Comparison of ENCODE assay signal across 22 mouse cellular contexts in genomic region chr10:108336581-108336980, GRCm38 (mm10). TPM values are rescaled to one million over a fixed set of nuclear protein-coding genes. Genes with fewer than 3 reads are reported as not detected.
DNase-seq lines count a peak whose midpoint lies in the region; ATAC-seq lines count a peak whose summit lies in the region.
"Had no signal": no experiment of that assay in that cellular context is flagged by ENCODE, and none has a peak within 500 bp of the region (broad histone marks: within the 10 kb centered on the region; RNA-seq: fewer than 3 reads in every experiment).

No protein-coding gene starts in this region.

- 0 out of 2 replicates have a peak overlapping the region, but pooled peaks have one; percentile 6 for H3K4me2 ChIP-seq in lung, embryonic 16.5 days (ENCODE audit: low read depth, low read length)
- H3K4me2 ChIP-seq in kidney, embryonic 14.5 days (replicated peaks; ENCODE audit: low read depth, low read length) = no peak overlapping the region; the same call in 1 of the 2 replicates
- no peak overlapping the region for H3K4me2 ChIP-seq in hindbrain, embryonic 16.5 days (ENCODE audit: low read length)
- H3K4me2 ChIP-seq: hindbrain, embryonic 15.5 days; liver, embryonic 15.5 days; midbrain, embryonic 12.5 days had no signal

- no peaks in the 10 kb centered on the region for H3K9me3 ChIP-seq in lung, embryonic 16.5 days (ENCODE audit: control insufficient read depth, low read length)
- H3K9me3 ChIP-seq in kidney, embryonic 14.5 days (ENCODE audit: control insufficient read depth, low read length) = no peaks in the 10 kb centered on the region
- no peaks in the 10 kb centered on the region for H3K9me3 ChIP-seq in hindbrain, embryonic 16.5 days (ENCODE audit: control insufficient read depth, low read length)
- H3K9me3 ChIP-seq: hindbrain, embryonic 15.5 days; limb, embryonic 10.5 days; liver, embryonic 15.5 days; midbrain, embryonic 12.5 days had no signal

- H3K4me1 ChIP-seq in lung, embryonic 16.5 days (replicated peaks; ENCODE audit: control insufficient read depth, insufficient read depth, low read length) = peaks cover 11% of the 10 kb centered on the region
- 0 out of 2 replicates have a peak, but pooled peaks cover 11% of the 10 kb centered on the region for H3K4me1 ChIP-seq in kidney, embryonic 14.5 days (ENCODE audit: control insufficient read depth, insufficient read depth, low read length)
- no peaks in the 10 kb centered on the region for H3K4me1 ChIP-seq in hindbrain, embryonic 16.5 days (ENCODE audit: control insufficient read depth, insufficient read depth, low read depth, low read length)

- no peak overlapping the region for H3K9ac ChIP-seq in lung, embryonic 16.5 days (ENCODE audit: low read length)
- H3K9ac ChIP-seq in kidney, embryonic 14.5 days (ENCODE audit: low read depth, low read length) = no peak overlapping the region
- H3K9ac ChIP-seq in hindbrain, embryonic 16.5 days (ENCODE audit: low read depth, low read length) = no peak overlapping the region
- H3K9ac ChIP-seq: forebrain, postnatal 0 days; hindbrain, embryonic 15.5 days; liver, embryonic 15.5 days; midbrain, embryonic 12.5 days had no signal

- H3K27me3 ChIP-seq in lung, embryonic 16.5 days (ENCODE audit: control insufficient read depth, insufficient read depth, low read depth, low read length) = no peaks in the 10 kb centered on the region
- no peaks in the 10 kb centered on the region for H3K27me3 ChIP-seq in kidney, embryonic 14.5 days (ENCODE audit: control insufficient read depth, insufficient read depth, low read length)
- no peaks in the 10 kb centered on the region; the same call in none of the 2 replicates for H3K27me3 ChIP-seq in hindbrain, embryonic 16.5 days (replicated peaks; ENCODE audit: control insufficient read depth, insufficient read depth, low read length)

- no peak overlapping the region for H3K27ac ChIP-seq in lung, embryonic 16.5 days (ENCODE audit: low read length)
- peak overlapping the region; percentile 55; the same call in 1 of the 2 replicates for H3K27ac ChIP-seq in kidney, embryonic 14.5 days (ENCODE audit: low read depth, low read length)
- no peak overlapping the region for H3K27ac ChIP-seq in hindbrain, embryonic 16.5 days (ENCODE audit: low read depth, low read length)
- H3K27ac ChIP-seq: hindbrain, embryonic 15.5 days; left cerebral cortex, adult 2 months; limb, embryonic 10.5 days; liver, embryonic 15.5 days; midbrain, embryonic 12.5 days had no signal

- 68% methylated on average over 9 of the region's 9 CpGs for WGBS in lung, embryonic 16.5 days
- WGBS in kidney, embryonic 14.5 days = 63% methylated on average over 9 of the region's 9 CpGs
- WGBS in hindbrain, embryonic 16.5 days = 80% methylated on average over 9 of the region's 9 CpGs

- 0 out of 2 replicates have a peak, but pooled peaks cover 6% of the 10 kb centered on the region for H3K36me3 ChIP-seq in lung, embryonic 16.5 days (ENCODE audit: control insufficient read depth, insufficient read depth, low read length)
- no peaks in the 10 kb centered on the region for H3K36me3 ChIP-seq in kidney, embryonic 14.5 days (ENCODE audit: control insufficient read depth, insufficient read depth, low read length)
- H3K36me3 ChIP-seq in hindbrain, embryonic 16.5 days (ENCODE audit: control insufficient read depth, insufficient read depth, low read length) = no peaks in the 10 kb centered on the region
- H3K36me3 ChIP-seq: hindbrain, embryonic 15.5 days; limb, embryonic 10.5 days; liver, embryonic 15.5 days; midbrain, embryonic 12.5 days had no signal

- DNase-seq in adrenal gland, adult 2 months = peak; percentile 5
- DNase-seq in adrenal gland, postnatal 10 days = no peak
- DNase-seq in lung, postnatal 25 days (ENCODE audit: low spot score) = no peak
- peak; percentile 27 to 59 for DNase-seq in kidney, postnatal 25 days
- no peak for DNase-seq in testis, postnatal 10 days (ENCODE audit: low spot score)
- DNase-seq: adrenal gland, postnatal 36 days; cerebellum, adult 9-10 months; forebrain, postnatal 0 days; gastrocnemius, postnatal 25 days; layer of hippocampus, adult 9-11 months; liver; lung, postnatal 10 days; retina, postnatal 1 day; thymus, postnatal 25 days had no signal

- H3K4me3 ChIP-seq in lung, embryonic 16.5 days (ENCODE audit: low read length) = no peak overlapping the region
- H3K4me3 ChIP-seq in kidney, embryonic 14.5 days (ENCODE audit: low read length) = no peak overlapping the region
- H3K4me3 ChIP-seq in hindbrain, embryonic 16.5 days (ENCODE audit: low read length) = no peak overlapping the region
- H3K4me3 ChIP-seq: hindbrain, embryonic 15.5 days; left cerebral cortex, adult 2 months; limb, embryonic 10.5 days; liver, embryonic 15.5 days; midbrain, embryonic 12.5 days had no signal

- no peak for ATAC-seq in lung, embryonic 16.5 days (ENCODE audit: low read depth)
- ATAC-seq in kidney, embryonic 14.5 days (ENCODE audit: low FRiP score, low TSS enrichment) = no peak
- ATAC-seq in hindbrain, embryonic 16.5 days = no peak
- ATAC-seq: forebrain, postnatal 0 days had no signal

RNA-seq across cellular contexts. Expression of gene Pawr, which starts 4.7 kb away (rescaled TPM):
- 10 to 100 TPM; 11.5 to 11.9 TPM for total RNA-seq in adrenal gland, adult 2 months (2021)
- polyA plus RNA-seq in adrenal gland, adult 2 months (2012; rRNA removed) = 10.0 and 14.5 TPM in 2 replicates
- 10 to 100 TPM in 1 of 2 experiments, 1 to 10 TPM in 1; 6.7 to 10.4 TPM for total RNA-seq in adrenal gland, postnatal 10 days (2021)
- 14.4 and 15.3 TPM in 2 replicates for polyA plus RNA-seq in lung, embryonic 16.5 days (2015; fragmentation: Nextera tagmentation; extraction: Ambion mirVana)
- 25.3 and 26.4 TPM in 2 replicates for polyA plus RNA-seq in kidney, embryonic 14.5 days (2014; fragmentation: Nextera tagmentation; extraction: Ambion mirVana)
- polyA plus RNA-seq in hindbrain, embryonic 16.5 days (2015; fragmentation: Nextera tagmentation; extraction: Ambion mirVana) = 2.3 and 2.8 TPM in 2 replicates

Comparison
In these comparisons a context has a peak if more than half of its experiments do, and no peak if none do; other contexts are left out.
1. DNase-seq: peak in adrenal gland, adult 2 months (single experiment) and kidney, postnatal 25 days (2 of 2); none in adrenal gland, postnatal 10 days (single experiment), lung, postnatal 25 days (single experiment) and testis, postnatal 10 days (single experiment).